Mouse (Mus musculus) retina, postnatal 1 day (tissue): ENCODE measurements around the gene Cdip1.

ENCODE experiments used
- DNase-seq: peaks from one replicate; pipeline ENCODE4 v3.0.0-alpha.2; 2012

Cdip1 gene

GRCm38 (mm10) chr16:4713861-4714710, 76.0 kb downstream of the Cdip1 start:
- DNase-seq, result no peak

- DNase-seq, result no peak
Measured at GRCm38 (mm10) chr16:4711173-4711572, 78.9 kb downstream of the Cdip1 start.

GRCm38 (mm10) chr16:4705541-4705940, 84.6 kb downstream of the Cdip1 start:
- DNase-seq, result no peak

GRCm38 (mm10) chr16:4702646-4703045, 87.4 kb downstream of the Cdip1 start:
- DNase-seq, result no peak

- DNase-seq, result no peak
Measured at GRCm38 (mm10) chr16:4701211-4701610, 88.9 kb downstream of the Cdip1 start.
